Mouse (Mus musculus) brown adipose tissue, adult 24 weeks (tissue): ENCODE measurements around the gene Grk2. TPM values are rescaled to one million over a fixed set of nuclear protein-coding genes. Genes with fewer than 3 reads are reported as not detected.

Experiments used
- H3K27ac ChIP-seq: fragments of 200-500 bp; replicated peaks from 2 replicates; pipeline ENCODE4 v1.5.1; 2012; ENCODE audit warnings: low read depth, mild to moderate bottlenecking, low read length
- H3K4me1 ChIP-seq: fragments of 200-500 bp; 2 replicates; pipeline ENCODE4 v1.6.1; 2012; ENCODE audit warnings: low read length, mixed read lengths; ENCODE audit not compliant: control insufficient read depth, insufficient read depth, insufficient read length
- H3K4me3 ChIP-seq: fragments of 200-500 bp; 2 replicates; pipeline ENCODE4 v1.5.1; 2012; ENCODE audit warnings: low read depth, mild to moderate bottlenecking, low read length, moderate library complexity; ENCODE audit not compliant: insufficient read depth
- polyA plus RNA-seq: library from polyadenylated mRNA; stranded (reverse); fragments of >200 nt; gene quantifications from 2 replicates; pipeline ENCODE4 v1.2.4, GENCODE M21; 2012; ENCODE audit not compliant: missing spikeins, insufficient read depth, insufficient read length

Gene Grk2
- polyA plus RNA-seq, 1 experiment, result 30.7 TPM

DNA sequence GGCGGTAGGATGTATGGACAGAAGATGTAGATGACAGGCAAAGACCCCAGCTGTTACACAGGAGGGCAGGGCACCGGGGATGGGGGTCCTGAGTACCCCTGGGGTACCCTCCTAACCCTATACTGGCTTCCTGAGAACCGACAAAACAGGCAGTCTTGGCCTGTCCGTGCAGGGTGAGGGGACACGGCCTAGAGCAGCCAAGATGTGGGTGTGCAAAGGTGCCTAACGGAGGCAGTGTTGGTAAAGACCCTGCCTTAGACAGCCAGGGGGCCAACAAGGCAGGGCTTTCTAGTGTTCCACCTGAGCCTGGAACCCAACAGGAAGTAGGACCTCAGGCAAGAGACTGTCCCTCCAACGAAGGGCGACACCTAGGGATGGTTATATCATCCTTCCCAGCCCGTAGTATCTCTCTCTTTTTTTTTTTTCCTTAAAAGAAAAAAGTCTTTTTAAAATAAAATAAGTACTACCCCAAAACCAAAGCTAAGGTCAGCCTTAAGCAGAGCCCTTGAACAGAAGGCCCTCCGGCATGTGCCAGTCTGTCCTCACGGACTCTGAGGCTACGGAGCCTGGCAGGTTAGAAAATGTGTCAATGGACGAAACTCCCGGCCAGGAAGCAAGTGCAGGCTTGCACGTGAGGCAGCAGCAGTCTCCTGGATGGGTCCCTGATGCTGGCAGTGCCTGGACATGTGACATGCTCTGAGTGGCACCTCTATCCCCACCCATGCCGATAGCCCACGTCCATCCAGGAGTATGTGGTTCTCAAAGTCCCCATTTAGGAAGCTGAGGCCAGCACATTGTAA is 7.5 kb downstream of the Grk2 start:
- no peak overlapping the region for H3K4me3 ChIP-seq
- peaks cover 83% of the 10 kb centered on the region for H3K4me1 ChIP-seq
- 0 out of 2 replicates have a peak overlapping the region, but pooled peaks have one; percentile 15 for H3K27ac ChIP-seq

GRCm38 (mm10) chr19:4297851-4298250 is 8.2 kb downstream of the Grk2 start:
- 0 out of 2 replicates have a peak overlapping the region, but pooled peaks have one; percentile 10 for H3K27ac ChIP-seq
- no peak overlapping the region for H3K4me3 ChIP-seq
- peaks cover 77% of the 10 kb centered on the region for H3K4me1 ChIP-seq

- Histone ChIP-seq H3K27ac (0 out of 2 replicates have a peak overlapping the region, but pooled peaks have one; percentile 1), H3K4me3 (no peak overlapping the region), H3K4me1 (peaks cover 68% of the 10 kb centered on the region)
Measured at GRCm38 (mm10) chr19:4296611-4297010, 9.4 kb downstream of the Grk2 start.

- peak overlapping the region; percentile 23; the same call in 1 of the 2 replicates for H3K27ac ChIP-seq
- peaks cover 56% of the 10 kb centered on the region for H3K4me1 ChIP-seq
- no peak overlapping the region for H3K4me3 ChIP-seq
Measured at GRCm38 (mm10) chr19:4295391-4295790, 10.6 kb downstream of the Grk2 start.

DNA sequence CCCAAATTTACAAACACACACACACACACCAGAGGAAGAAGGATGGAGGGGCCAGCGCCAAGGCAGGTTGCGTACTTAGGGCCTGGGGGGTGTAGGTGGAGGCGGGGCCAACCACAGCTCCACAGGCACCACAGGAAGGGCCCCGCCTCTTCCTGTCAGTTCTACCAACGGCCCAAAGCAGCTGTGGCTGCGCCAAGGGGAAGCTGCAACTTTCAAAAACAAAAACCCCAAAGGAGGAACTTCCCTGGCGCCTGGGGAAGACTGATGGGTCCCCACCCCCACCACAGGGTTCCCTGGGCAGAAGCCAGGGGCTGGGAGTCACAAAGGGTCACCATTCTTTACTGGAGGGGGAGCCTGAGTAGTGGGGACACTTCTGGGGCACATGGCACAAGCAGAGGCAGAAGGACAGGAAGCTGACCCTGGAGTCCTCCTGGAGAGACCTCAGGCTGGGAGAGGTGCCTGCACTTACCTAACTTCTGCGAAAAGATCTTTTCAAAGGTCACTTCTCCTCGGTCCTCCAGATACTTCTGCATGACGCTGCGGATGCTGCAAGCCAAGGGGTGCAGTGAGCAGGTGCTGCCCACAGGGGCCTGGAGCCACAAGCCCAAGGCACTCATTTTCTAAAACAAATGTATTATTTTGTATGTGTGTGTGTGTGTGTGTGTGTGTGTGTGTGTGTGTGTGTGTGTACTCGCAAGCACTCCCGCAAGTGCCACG is 11.5 kb downstream of the Grk2 start:
- Histone ChIP-seq H3K27ac (peak overlapping the region; percentile 72), H3K4me1 (peaks cover 48% of the 10 kb centered on the region), H3K4me3 (peak overlapping the region; percentile 11; the same call in 1 of the 2 replicates)

DNA sequence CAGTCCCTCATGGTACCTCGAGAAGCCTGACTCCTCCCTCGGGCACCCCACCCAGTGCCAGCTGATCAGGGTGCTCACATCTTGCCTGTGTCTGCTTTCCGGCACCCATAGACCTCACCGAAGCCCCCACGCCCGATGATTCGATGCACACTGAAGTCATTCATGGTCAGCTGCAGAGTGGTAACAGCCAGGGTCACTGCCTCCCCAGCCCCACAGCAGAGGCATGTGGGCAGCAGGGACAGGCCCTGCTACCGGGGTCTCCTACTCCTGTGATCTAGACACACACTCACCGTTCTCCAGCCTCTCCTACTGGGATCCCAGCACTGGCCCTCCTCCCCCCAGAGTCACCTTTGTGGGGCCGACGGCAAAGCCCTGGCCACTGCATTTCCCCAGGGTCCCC is 14.9 kb downstream of the Grk2 start:
- Histone ChIP-seq H3K4me1 (peaks cover 18% of the 10 kb centered on the region), H3K4me3 (no peak overlapping the region), H3K27ac (no peak overlapping the region)

DNA sequence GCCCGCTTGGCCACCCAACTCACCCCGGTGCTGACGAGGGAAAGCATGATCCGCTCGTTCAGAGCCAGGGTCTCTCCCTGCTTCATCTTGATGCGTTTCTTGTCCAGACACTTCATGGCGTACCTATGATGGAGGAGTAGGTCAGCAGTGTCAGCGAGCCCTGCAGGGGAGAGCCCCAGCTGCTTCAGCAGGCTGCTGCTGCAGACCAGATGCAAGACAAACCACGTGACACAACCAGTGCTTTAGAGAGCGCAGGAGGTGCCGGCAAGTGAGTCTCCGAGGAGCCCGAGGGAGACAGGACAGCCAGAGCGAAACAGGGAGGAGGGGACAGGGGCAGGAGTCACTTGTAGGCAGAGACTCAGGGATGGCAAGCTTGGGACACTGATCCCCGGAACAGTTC is 15.3 kb downstream of the Grk2 start:
- Histone ChIP-seq H3K27ac (no peak overlapping the region), H3K4me1 (peaks cover 17% of the 10 kb centered on the region), H3K4me3 (no peak overlapping the region)

DNA sequence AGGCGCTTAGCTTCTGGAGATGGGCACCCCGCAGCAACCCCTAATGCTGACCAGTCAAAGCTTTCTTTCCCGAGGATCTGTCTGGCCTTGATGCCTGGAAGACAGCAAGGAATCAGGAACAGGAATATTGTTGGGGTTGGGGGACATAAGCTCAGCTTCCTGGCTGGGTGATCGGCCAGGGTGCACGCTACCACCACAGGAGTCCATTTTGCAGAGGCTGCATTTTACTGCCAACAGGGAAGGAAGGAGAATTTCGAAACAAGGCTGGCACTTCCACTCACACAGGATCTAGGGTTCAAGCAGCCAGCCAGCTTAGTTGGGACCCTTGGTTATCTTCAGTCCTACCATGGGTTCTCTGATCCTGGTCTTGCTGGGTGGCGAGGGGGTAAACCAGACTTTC is 22.4 kb downstream of the Grk2 start:
- Histone ChIP-seq H3K27ac (0 out of 2 replicates have a peak overlapping the region, but pooled peaks have one; percentile 15), H3K4me3 (no peak overlapping the region; the same call in 1 of the 2 replicates), H3K4me1 (no peaks in the 10 kb centered on the region)

DNA sequence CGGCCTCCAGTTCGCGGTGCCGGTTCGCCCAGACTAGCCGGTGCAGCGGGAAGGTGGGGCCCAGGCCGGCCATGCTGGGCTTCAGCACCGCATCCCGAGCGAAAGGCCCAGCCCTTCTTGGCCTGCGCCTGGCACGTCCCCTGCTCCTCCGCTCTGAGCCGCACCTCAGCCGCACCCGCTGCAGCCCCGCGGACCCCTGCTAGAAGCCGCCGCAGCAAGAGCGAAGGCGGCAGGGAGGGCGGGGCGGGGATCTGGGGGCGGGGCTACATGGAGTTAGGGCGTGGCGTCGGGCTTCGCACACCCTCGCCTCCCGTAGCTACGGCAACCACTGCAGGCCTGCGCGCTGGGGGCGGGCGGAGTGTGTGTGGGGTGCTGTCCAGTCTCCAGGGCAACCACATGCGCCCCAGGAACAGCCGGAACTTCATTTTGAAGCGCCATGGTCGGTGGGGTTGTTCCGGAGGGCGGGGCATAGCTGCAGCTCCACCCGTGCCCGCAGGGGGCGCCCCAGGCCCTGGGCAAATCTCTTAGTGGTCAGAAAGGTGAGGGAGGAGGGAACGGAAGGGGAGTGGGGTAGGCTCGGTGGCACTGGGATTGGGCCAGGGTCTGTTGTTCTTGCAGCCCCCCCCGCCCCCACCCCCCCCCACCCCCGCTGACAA is 23.0 kb downstream of the Grk2 start, which contains the start of gene Ankrd13d:
Gene Ankrd13d (minus strand): TSS at position 240 of the 656 bp plus-strand sequence.
- H3K4me3 ChIP-seq, result peak within 1 kb of the TSS; percentile 80
- 0 out of 2 replicates have a peak within 1 kb of the TSS, but pooled peaks have one; percentile 15 for H3K27ac ChIP-seq

GRCm38 (mm10) chr19:4280425-4280824 is 25.6 kb downstream of the Grk2 start:
- Histone ChIP-seq H3K4me1 (no peaks in the 10 kb centered on the region), H3K27ac (no peak overlapping the region), H3K4me3 (no peak overlapping the region)

More for the DNA sequence above, 23.0 kb downstream of the Grk2 start, which contains the start of gene Ankrd13d:
- no peaks in the 10 kb centered on the region for H3K4me1 ChIP-seq

- Histone ChIP-seq H3K4me3 (no peak overlapping the region), H3K27ac (no peak overlapping the region), H3K4me1 (no peaks in the 10 kb centered on the region)
Measured at GRCm38 (mm10) chr19:4279487-4279886, 26.5 kb downstream of the Grk2 start.

DNA sequence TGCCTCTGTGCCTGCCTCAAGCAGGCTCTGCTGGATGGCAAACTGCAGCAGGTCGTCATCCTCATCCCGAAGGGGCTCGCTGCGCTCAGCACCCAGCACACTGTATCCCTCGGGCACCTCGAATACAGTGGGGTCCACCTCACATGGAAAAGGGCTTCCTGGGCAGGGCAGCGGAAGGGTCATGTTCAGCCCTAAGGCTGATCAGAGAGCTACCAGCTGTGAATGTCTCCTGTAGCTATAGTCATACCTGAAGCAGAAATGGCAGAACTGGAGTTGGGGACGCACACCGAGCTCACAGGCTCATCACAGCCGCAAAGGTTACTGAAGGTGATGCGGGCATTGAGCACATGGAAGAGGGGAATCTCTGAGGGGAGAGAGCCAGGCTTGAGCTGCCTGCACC is 35.0 kb downstream of the Grk2 start:
- Histone ChIP-seq H3K4me1 (no peaks in the 10 kb centered on the region), H3K4me3 (no peak overlapping the region)

GRCm38 (mm10) chr19:4270187-4270586 is 35.8 kb downstream of the Grk2 start:
- H3K4me3 ChIP-seq, result no peak overlapping the region
- no peaks in the 10 kb centered on the region for H3K4me1 ChIP-seq
- H3K27ac ChIP-seq, result no peak overlapping the region

More for the DNA sequence above, 35.0 kb downstream of the Grk2 start:
- H3K27ac ChIP-seq, result no peak overlapping the region

DNA sequence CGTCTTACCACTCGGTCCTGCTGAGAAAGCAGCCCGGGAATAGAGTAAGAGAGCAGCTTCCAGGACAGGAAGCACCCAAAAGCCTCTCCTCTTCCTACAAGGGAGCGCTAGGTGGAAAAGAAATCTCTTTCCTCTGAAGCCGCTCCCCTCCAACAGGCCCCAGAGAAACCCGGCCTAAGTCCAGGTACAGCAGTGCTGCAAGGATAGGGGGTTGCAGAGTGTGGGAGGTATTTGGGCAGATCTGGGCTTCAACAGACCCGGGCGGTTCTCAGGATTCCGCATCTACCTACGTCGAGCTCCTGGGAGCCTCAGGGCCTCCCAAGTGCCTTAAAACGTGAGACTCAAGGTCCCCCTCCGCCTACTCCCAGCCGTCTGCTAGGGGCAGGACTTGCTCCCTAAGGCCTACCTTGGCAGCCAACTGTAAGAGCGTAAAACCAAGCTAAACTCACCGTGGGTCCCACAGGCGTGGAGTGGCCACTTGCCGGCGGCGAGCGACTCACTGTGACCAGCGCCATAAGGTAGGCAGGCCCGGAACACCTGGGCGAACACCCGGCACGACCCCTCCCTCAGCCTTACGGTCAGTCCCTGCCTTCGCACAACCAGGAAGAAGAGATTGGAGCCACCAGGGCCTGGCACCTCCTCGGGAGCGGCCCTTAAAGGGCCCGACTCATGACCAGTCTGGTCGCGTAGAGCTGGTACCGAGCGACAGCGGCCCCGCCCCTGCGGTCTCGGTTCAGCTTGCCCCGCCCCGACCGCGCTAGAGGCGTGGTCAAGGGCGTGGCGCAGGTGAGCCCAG is 37.3 kb downstream of the Grk2 start, which contains the start of gene Ssh3:
Gene Ssh3 (minus strand): TSS at position 615 of the 796 bp plus-strand sequence.
- no peak within 1 kb of the TSS for H3K27ac ChIP-seq
- peak within 1 kb of the TSS; percentile 85 for H3K4me3 ChIP-seq
- H3K4me1 ChIP-seq, result no peaks in the 10 kb centered on the region
